Mouse (Mus musculus) stomach, embryonic 14.5 days (tissue): ENCODE data around the gene Fxyd3. TPM values are rescaled to one million over a fixed set of nuclear protein-coding genes. Genes with fewer than 3 reads are reported as not detected.

Experiments used
- ATAC-seq: fragments of 200-750 bp; cut with Nextera tagmentation; 2 replicates; pipeline ENCODE4 v1.8.0; 2017; ENCODE audit warnings: low read depth, moderate TSS enrichment; ENCODE audit not compliant: insufficient number of reproducible peaks, insufficient read depth, low FRiP score
- H3K27ac ChIP-seq: fragments of 300-500 bp; sonication (generic); 2 replicates; pipeline ENCODE4 v1.5.1; 2014; ENCODE audit warnings: mild to moderate bottlenecking, low read length, moderate library complexity, mixed read lengths
- H3K27me3 ChIP-seq: fragments of 300-500 bp; sonication (generic); 2 replicates; pipeline ENCODE4 v1.6.1; 2014; ENCODE audit warnings: low read length, control low read depth, mixed read lengths; ENCODE audit not compliant: control insufficient read depth, insufficient read depth
- H3K36me3 ChIP-seq: fragments of 300-500 bp; sonication (generic); 2 replicates; pipeline ENCODE4 v1.6.1; 2014; ENCODE audit warnings: mild to moderate bottlenecking, control low read depth, low read length, moderate library complexity, mixed read lengths; ENCODE audit not compliant: control insufficient read depth, insufficient read depth
- H3K4me1 ChIP-seq: fragments of 300-500 bp; sonication (generic); 2 replicates; pipeline ENCODE4 v1.6.1; 2014; ENCODE audit warnings: low read length, control low read depth, mixed read lengths; ENCODE audit not compliant: control insufficient read depth, insufficient read depth
- H3K4me2 ChIP-seq: fragments of 300-500 bp; sonication (generic); replicated peaks from 2 replicates; pipeline ENCODE4 v1.6.1; 2014; ENCODE audit warnings: low read depth, low read length, control low read depth
- H3K4me3 ChIP-seq: fragments of 300-500 bp; sonication (generic); 2 replicates; pipeline ENCODE4 v1.5.1; 2014; ENCODE audit warnings: low read depth, low read length, control low read depth
- H3K9ac ChIP-seq: fragments of 300-500 bp; sonication (generic); replicated peaks from 2 replicates; pipeline ENCODE4 v1.6.1; 2014; ENCODE audit warnings: low read depth, mild to moderate bottlenecking, control low read depth, low read length, moderate library complexity, mixed read lengths
- H3K9me3 ChIP-seq: fragments of 300-500 bp; sonication (generic); 2 replicates; pipeline ENCODE4 v1.6.1; 2016; ENCODE audit warnings: low read depth, low read length, control low read depth; ENCODE audit not compliant: control insufficient read depth
- WGBS: fragments of 180-500 bp; shearing (Covaris S2); extraction: QIAGEN DNeasy Blood & Tissue Kit; methylation state at CpG from one replicate; pipeline ENCODE4 v1.1.7; 2014; 5-methylcytosine and 5-hydroxymethylcytosine counted together
- polyA plus RNA-seq: library from polyadenylated mRNA; unstranded; fragments of >200 nt; fragmentation: Nextera tagmentation; extraction: Ambion mirVana; gene quantifications from 2 replicates; pipeline ENCODE4 v1.2.1, GENCODE M21; 2014

The Fxyd3 gene
- polyA plus RNA-seq, 1 experiment from 2014 or later, result 479 TPM

GRCm38 (mm10) chr7:31036917-31037316, 39.6 kb downstream of the Fxyd3 start:
- H3K27me3 ChIP-seq, result 0 out of 2 replicates have a peak, but pooled peaks cover 4% of the 10 kb centered on the region
- WGBS, result 82% methylated on average over 7 of the region's 7 CpGs
- ATAC-seq, result no peak

GRCm38 (mm10) chr7:31035291-31035690, 41.2 kb downstream of the Fxyd3 start:
- H3K4me3 ChIP-seq, result no peak overlapping the region
- H3K27me3 ChIP-seq, result no peaks in the 10 kb centered on the region
- H3K4me1 ChIP-seq, result no peaks in the 10 kb centered on the region
- no peak for ATAC-seq
- H3K9me3 ChIP-seq, result no peaks in the 10 kb centered on the region
- no peak overlapping the region for H3K9ac ChIP-seq
- H3K4me2 ChIP-seq, result no peak overlapping the region
- WGBS, result 75% methylated on average over 10 of the region's 11 CpGs
- no peak overlapping the region for H3K27ac ChIP-seq
- no peaks in the 10 kb centered on the region for H3K36me3 ChIP-seq

More at GRCm38 (mm10) chr7:31036917-31037316, 39.6 kb downstream of the Fxyd3 start:
- Histone ChIP-seq H3K9ac (no peak overlapping the region), H3K27ac (no peak overlapping the region), H3K9me3 (no peaks in the 10 kb centered on the region), H3K4me3 (no peak overlapping the region), H3K36me3 (no peaks in the 10 kb centered on the region), H3K4me1 (peaks cover 5% of the 10 kb centered on the region; the same call in 1 of the 2 replicates), H3K4me2 (no peak overlapping the region)

DNA sequence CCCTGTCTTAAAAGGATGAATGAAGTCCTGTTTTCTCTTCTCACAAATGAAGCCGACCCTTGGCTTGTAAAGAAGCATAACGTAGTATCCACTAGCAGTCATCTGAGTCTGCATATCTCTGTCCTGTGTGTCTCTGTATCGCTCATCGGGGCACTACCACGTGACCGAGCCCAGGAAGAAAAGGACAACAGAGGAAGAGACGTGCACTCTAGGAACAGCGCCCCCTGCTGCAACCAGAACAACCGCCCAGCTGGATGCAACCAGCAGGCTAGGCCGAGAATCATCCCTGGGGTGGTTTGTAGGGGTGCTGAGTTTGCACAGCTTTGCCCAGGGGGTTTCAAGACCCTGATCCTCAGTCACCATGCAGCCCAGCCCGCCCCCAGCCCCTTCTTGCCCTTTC, 41.7 kb downstream of the Fxyd3 start:
- no peak overlapping the region for H3K4me2 ChIP-seq
- no peaks in the 10 kb centered on the region for H3K9me3 ChIP-seq
- H3K9ac ChIP-seq, result no peak overlapping the region
- H3K27me3 ChIP-seq, result no peaks in the 10 kb centered on the region
- no peak overlapping the region for H3K4me3 ChIP-seq
- no peaks in the 10 kb centered on the region for H3K4me1 ChIP-seq
- WGBS, result 63% methylated on average over 11 of the region's 11 CpGs
- no peak overlapping the region for H3K27ac ChIP-seq
- no peaks in the 10 kb centered on the region for H3K36me3 ChIP-seq
- no peak for ATAC-seq

DNA sequence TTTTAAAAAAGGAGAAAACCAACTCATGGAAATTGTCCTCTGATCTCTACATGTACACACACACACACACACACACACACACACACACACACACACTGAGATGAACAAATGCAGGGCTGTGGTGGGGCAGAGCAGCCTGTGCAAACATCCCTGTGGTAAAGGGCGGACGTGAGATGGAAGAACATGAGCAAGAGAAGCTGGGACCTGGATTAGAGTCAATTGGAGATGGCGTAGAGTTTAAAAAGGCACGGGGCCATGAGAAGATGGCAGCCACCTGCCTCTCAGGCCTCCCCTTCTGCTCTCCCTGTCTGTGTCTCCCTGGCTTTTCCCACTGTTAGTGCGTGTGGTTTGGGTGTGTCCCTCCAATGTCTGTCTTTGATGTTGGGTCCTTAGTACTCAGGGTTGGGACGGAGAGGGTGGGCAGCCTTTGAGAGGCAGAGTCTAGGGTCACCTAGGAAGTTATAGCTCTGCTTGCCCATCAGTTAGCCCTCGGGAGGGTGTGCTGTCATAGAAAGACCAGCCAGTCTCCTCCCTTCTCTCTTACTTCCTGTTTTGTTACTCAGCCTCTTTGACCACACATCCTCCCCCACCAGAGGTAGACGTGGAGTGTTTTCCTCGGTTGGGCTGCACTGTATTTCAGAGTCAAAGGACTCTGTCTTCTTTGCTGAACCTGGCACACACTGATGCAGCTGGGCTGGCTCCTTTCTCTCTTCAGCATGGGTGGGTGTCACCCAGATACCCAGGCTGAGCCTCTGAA, 42.9 kb downstream of the Fxyd3 start:
- no peaks in the 10 kb centered on the region for H3K36me3 ChIP-seq
- WGBS, result 51% methylated on average over 9 of the region's 9 CpGs
- no peak overlapping the region for H3K4me2 ChIP-seq
- no peak overlapping the region for H3K9ac ChIP-seq
- ATAC-seq, result no peak
- no peaks in the 10 kb centered on the region for H3K9me3 ChIP-seq
- H3K27me3 ChIP-seq, result no peaks in the 10 kb centered on the region
- no peak overlapping the region for H3K4me3 ChIP-seq
- no peak overlapping the region for H3K27ac ChIP-seq
- no peaks in the 10 kb centered on the region for H3K4me1 ChIP-seq

- Histone ChIP-seq H3K4me3 (no peak overlapping the region), H3K4me1 (no peaks in the 10 kb centered on the region), H3K27me3 (no peaks in the 10 kb centered on the region), H3K9me3 (no peaks in the 10 kb centered on the region), H3K4me2 (no peak overlapping the region), H3K27ac (no peak overlapping the region), H3K9ac (no peak overlapping the region), H3K36me3 (no peaks in the 10 kb centered on the region)
- WGBS, result 75% methylated on average over 7 of the region's 7 CpGs
- ATAC-seq, result no peak
Measured at GRCm38 (mm10) chr7:31031731-31032130, 44.8 kb downstream of the Fxyd3 start.

GRCm38 (mm10) chr7:31030717-31031116, 45.8 kb downstream of the Fxyd3 start:
- H3K27me3 ChIP-seq, result no peaks in the 10 kb centered on the region
- no peak overlapping the region for H3K9ac ChIP-seq
- H3K4me1 ChIP-seq, result no peaks in the 10 kb centered on the region
- WGBS, result 59% methylated on average over 2 of the region's 2 CpGs
- H3K27ac ChIP-seq, result no peak overlapping the region
- ATAC-seq, result no peak
- H3K4me2 ChIP-seq, result no peak overlapping the region
- no peak overlapping the region for H3K4me3 ChIP-seq
- H3K9me3 ChIP-seq, result no peaks in the 10 kb centered on the region
- no peaks in the 10 kb centered on the region for H3K36me3 ChIP-seq

DNA sequence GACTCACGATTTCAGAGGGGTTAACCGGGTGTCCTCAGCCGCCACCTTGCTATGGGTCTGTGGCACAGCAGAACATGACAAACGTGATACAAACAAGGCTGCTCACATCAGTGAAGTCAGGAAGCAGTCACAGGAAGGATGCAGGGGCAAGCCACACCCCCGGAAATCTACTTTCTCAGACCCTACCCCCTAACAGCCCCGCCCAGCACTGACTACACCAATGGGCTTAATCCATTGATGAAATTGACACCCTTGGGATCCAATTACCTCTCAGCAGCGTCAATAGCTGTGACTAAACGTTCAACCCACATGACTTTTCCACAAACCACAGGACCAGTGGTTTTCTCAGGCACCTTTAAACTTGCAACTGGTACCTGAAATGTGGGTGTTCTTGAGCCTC, 47.9 kb downstream of the Fxyd3 start:
- no peaks in the 10 kb centered on the region for H3K27me3 ChIP-seq
- H3K27ac ChIP-seq, result no peak overlapping the region
- no peaks in the 10 kb centered on the region for H3K36me3 ChIP-seq
- WGBS, result 76% methylated on average over 8 of the region's 8 CpGs
- H3K4me1 ChIP-seq, result no peaks in the 10 kb centered on the region
- no peaks in the 10 kb centered on the region for H3K9me3 ChIP-seq
- H3K4me3 ChIP-seq, result no peak overlapping the region
- H3K4me2 ChIP-seq, result no peak overlapping the region
- no peak for ATAC-seq
- H3K9ac ChIP-seq, result no peak overlapping the region
